Mouse (Mus musculus): ENCODE measurements around the gene Zfp142. TPM values are rescaled to one million over a fixed set of nuclear protein-coding genes. Genes with fewer than 3 reads are reported as not detected.

Zfp142 gene
- total RNA-seq, 1 experiment from 2014 or later: 16.4 TPM

- ATAC-seq (replicated peaks; ENCODE audit: insufficient number of reproducible peaks, low FRiP score, low TSS enrichment, poor library complexity, severe bottlenecking): no peak
Observed at GRCm38 (mm10) chr1:74528589-74528988, 59.5 kb downstream of the Zfp142 start.

GRCm38 (mm10) chr1:74524746-74525145, 63.3 kb downstream of the Zfp142 start:
- ATAC-seq (replicated peaks; ENCODE audit: insufficient number of reproducible peaks, low FRiP score, low TSS enrichment, poor library complexity, severe bottlenecking): no peak

- no peak for ATAC-seq (replicated peaks; ENCODE audit: insufficient number of reproducible peaks, low FRiP score, low TSS enrichment, poor library complexity, severe bottlenecking)
Observed at GRCm38 (mm10) chr1:74519875-74520274, 68.2 kb downstream of the Zfp142 start.

Other genes with a start within 250 kb of the Zfp142 start
- gene Catip, start 226.1 kb downstream of the Zfp142 start, total RNA-seq (2017): 0.29 to 3.3 TPM (median 0.96 TPM) in 3 replicates
- gene Slc11a1, start 213.1 kb downstream of the Zfp142 start, total RNA-seq (2017): 180 to 306 TPM (median 249 TPM) in 3 replicates
- gene Ctdsp1, start 196.7 kb downstream of the Zfp142 start, total RNA-seq (2017): 31.8 to 64.2 TPM (median 34.4 TPM) in 3 replicates
- gene Vil1, start 178.9 kb downstream of the Zfp142 start, total RNA-seq (2017): 0.87 to 1.9 TPM in 2 of 3 replicates, not detected in the other
- 7.8 to 24.2 TPM (median 13.9 TPM) in 3 replicates for gene Cnot9, start 82.2 kb downstream of the Zfp142 start, total RNA-seq (2017)
- 0.19 to 0.97 TPM in 2 of 3 replicates, not detected in the other for gene Plcd4, start 45.4 kb downstream of the Zfp142 start, total RNA-seq (2017)
- 19.4 to 49.5 TPM (median 24.4 TPM) in 3 replicates for gene Usp37, start 44.0 kb downstream of the Zfp142 start, total RNA-seq (2017)
- 3.1 to 10.1 TPM (median 5.5 TPM) in 3 replicates for gene Bcs1l, start within 50 bp of the Zfp142 start, total RNA-seq (2017)
- gene Rnf25, start 13.2 kb upstream of the Zfp142 start, total RNA-seq (2017): 30.7 to 48.3 TPM (median 36.2 TPM) in 3 replicates
- 1.2 TPM in 1 of 3 replicates, not detected in the others for gene Stk36, start 13.2 kb upstream of the Zfp142 start, total RNA-seq (2017)
- gene Ttll4, start 73.5 kb upstream of the Zfp142 start, total RNA-seq (2017): 13.3 to 25.8 TPM (median 21.5 TPM) in 3 replicates
- gene Cyp27a1, start 125.3 kb upstream of the Zfp142 start, total RNA-seq (2017): 52.0 to 91.2 TPM (median 90.6 TPM) in 3 replicates
- gene Prkag3, start 161.0 kb upstream of the Zfp142 start, total RNA-seq (2017): not detected in 3 replicates
- 0.87 to 2.2 TPM (median 0.96 TPM) in 3 replicates for gene Wnt6, start 183.6 kb upstream of the Zfp142 start, total RNA-seq (2017)
- not detected in 3 replicates for gene Wnt10a, start 203.3 kb upstream of the Zfp142 start, total RNA-seq (2017)